In the genomic region with DNA sequence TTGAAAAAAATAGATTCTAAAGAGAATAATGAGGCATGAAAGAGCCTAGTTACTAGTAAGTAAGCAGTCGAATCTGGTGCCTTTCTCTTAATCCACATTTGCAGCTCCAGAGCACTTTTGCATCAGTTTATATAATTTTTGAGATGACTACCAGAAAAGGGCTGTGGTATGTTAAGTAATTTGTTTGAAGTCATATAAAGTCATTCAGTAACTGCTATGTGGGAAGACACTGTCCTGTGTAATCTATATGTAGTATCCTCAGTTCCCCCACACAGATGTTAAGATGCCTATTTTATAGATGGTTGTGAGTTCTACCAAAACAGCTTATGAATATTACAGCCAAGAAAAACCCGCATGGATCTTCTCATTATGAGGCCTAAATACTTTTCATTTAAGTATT, we compare ENCODE assay signal across 34 mouse cellular contexts.
"Had no signal": no experiment of that assay in that cellular context is flagged by ENCODE, and none has a peak within 500 bp of the region (broad histone marks: within the 10 kb centered on the region; RNA-seq: fewer than 3 reads in every experiment).

No protein-coding gene starts in this region.

- H3K9me3 ChIP-seq: heart, embryonic 10.5 days; heart, embryonic 12.5 days; heart, embryonic 13.5 days; heart, embryonic 15.5 days; hindbrain, embryonic 10.5 days; hindbrain, embryonic 12.5 days; hindbrain, embryonic 13.5 days; hindbrain, embryonic 15.5 days; intestine, embryonic 15.5 days; kidney, embryonic 15.5 days had no signal

- H3K9ac ChIP-seq: heart, embryonic 12.5 days; heart, embryonic 13.5 days; heart, embryonic 15.5 days; hindbrain, embryonic 12.5 days; hindbrain, embryonic 13.5 days; hindbrain, embryonic 14.5 days; hindbrain, embryonic 15.5 days; intestine, embryonic 15.5 days; kidney, embryonic 15.5 days had no signal

- ATAC-seq: hindbrain, embryonic 16.5 days; hindbrain, postnatal 0 days; inflammation-experienced regulatory T-cells, adult 6 months; intestine, embryonic 15.5 days; intestine, embryonic 16.5 days; intestine, postnatal 0 days had no signal

- H3K4me2 ChIP-seq: heart, embryonic 12.5 days; heart, embryonic 13.5 days; heart, embryonic 15.5 days; hindbrain, embryonic 12.5 days; hindbrain, embryonic 13.5 days; hindbrain, embryonic 14.5 days; hindbrain, embryonic 15.5 days; intestine, embryonic 15.5 days; kidney, embryonic 15.5 days had no signal

- H3K27ac ChIP-seq: heart, embryonic 10.5 days; heart, embryonic 13.5 days; heart, embryonic 15.5 days; hindbrain, embryonic 10.5 days; hindbrain, embryonic 12.5 days; hindbrain, embryonic 13.5 days; hindbrain, embryonic 14.5 days; hindbrain, embryonic 15.5 days; hindbrain, postnatal 0 days; intestine, embryonic 15.5 days; kidney, embryonic 15.5 days; kidney, postnatal 0 days; layer of hippocampus, adult 2 months had no signal

- DNase-seq: heart, postnatal 10 days; heart, postnatal 14 days; heart, postnatal 36 days; heart, postnatal 4 days; kidney, adult 11 months; kidney, adult 18-20 months; kidney, adult 2 months; kidney, adult 8-10 months; kidney, adult 9 months; kidney, postnatal 10 days; kidney, postnatal 14 days; kidney, postnatal 25 days; kidney, postnatal 36 days; kidney, postnatal 4 days; layer of hippocampus, adult 9-11 months; layer of hippocampus, postnatal 36 days had no signal

- H3K4me1 ChIP-seq: heart, embryonic 10.5 days; heart, embryonic 15.5 days; intestine, embryonic 15.5 days; kidney, embryonic 15.5 days had no signal

- H3K4me3 ChIP-seq: heart, embryonic 10.5 days; heart, embryonic 12.5 days; heart, embryonic 13.5 days; heart, embryonic 15.5 days; hindbrain, embryonic 10.5 days; hindbrain, embryonic 12.5 days; hindbrain, embryonic 13.5 days; hindbrain, embryonic 15.5 days; intestine, embryonic 15.5 days; kidney, embryonic 15.5 days; layer of hippocampus, adult 2 months had no signal

- H3K27me3 ChIP-seq: heart, embryonic 12.5 days; heart, embryonic 13.5 days; heart, embryonic 15.5 days; hindbrain, embryonic 12.5 days; hindbrain, embryonic 13.5 days; hindbrain, embryonic 15.5 days; intestine, embryonic 15.5 days; kidney, embryonic 15.5 days had no signal
